Mouse (Mus musculus): ENCODE results near the gene Klhl15. TPM values are rescaled to one million over a fixed set of nuclear protein-coding genes. Genes with fewer than 3 reads are reported as not detected.

Gene Klhl15
- 5.5 and 6.0 TPM in 2 replicates for polyA plus RNA-seq (2015; fragmentation: Nextera tagmentation; extraction: Ambion mirVana)

DNA sequence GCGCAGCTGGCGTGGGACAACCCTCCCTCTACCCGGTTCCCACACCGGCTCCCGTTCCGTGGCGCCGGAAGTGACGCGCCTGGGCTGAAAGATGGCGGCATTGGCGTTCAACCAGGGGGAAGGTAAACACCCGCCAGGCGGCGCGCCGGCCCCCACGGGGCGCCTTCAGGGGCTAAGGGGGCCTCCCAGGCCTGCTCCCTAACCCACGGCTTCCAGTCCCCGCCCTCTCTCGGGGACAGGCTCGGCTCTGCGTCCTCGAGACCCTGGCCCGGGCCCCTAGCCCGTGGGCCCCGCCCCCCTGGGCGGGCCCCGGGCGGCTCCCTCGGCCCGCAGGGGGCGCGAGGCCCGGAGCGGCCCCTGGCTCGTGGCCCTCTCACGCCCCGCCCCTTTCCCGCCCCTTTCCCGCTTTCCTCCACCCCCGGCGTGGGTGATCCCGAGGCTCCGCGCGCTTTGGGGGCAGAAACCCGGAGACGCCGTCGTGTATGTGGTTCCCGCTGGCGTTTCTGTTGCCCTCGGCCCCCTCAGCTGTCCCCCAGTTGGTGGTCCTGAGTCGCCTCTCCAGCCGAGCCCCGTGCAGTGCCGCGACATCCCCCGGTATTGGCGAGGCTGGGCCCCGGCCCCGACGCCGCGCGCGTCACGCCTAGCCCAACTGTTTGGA, at the start of gene Klhl15:
TSS of gene Klhl15 (plus strand) at position 68 of the 658 bp plus-strand sequence.

DNA sequence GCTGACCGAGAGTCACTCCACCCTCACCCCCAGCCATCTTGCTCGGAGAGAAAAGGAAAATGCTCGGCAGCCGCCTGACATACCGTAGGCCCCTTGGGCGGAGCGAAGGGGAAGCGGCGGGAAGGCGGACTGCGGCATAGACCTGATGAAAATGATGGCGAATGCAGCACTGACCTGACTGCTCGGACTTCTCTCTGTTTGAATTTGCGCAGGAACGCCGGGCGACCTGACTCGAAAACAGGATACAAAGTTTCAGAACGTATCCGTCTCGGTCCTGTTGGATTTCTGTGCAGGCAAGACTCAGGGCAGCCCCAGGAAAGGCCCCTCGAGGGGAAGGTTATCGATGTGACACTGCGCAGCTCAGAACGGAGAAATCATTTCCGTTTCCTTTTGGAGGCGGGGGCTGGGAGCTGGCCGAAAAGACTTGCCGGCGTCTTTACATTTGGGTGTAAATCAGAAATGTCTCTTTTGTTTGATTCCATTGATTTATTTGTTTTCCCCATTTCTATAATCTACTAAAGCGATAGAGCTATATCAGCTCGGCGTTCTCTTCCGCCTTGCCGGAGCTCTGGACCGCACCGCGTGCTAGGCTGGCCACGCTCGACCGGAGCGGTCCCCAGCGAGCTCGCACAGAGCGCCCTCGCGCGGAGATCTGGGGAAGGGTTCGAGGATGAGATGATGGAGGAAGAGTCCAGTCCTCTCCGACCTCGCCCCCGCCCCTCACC, 21.6 kb upstream of the Klhl15 start, which contains the start of gene Eif2s3x:
TSS of gene Eif2s3x (minus strand) at position 266 of the 725 bp plus-strand sequence.

Small RNA genes lying within 50 kb of the gene (microRNA-seq; reads per million reads assigned to microRNA genes)
- not detected for gene Mir7673

Other genes with a start within 250 kb of the Klhl15 start
- gene Zfx, start 110.9 kb upstream of the Klhl15 start, polyA plus RNA-seq (2015; fragmentation: Nextera tagmentation; extraction: Ambion mirVana) = 14.7 and 18.4 TPM in 2 replicates
- 30.0 and 38.1 TPM in 2 replicates for gene Eif2s3x, start 21.7 kb upstream of the Klhl15 start, polyA plus RNA-seq (2015; fragmentation: Nextera tagmentation; extraction: Ambion mirVana)
- gene Fam90a1b, start 132.2 kb downstream of the Klhl15 start, polyA plus RNA-seq (2015; fragmentation: Nextera tagmentation; extraction: Ambion mirVana) = not detected in 2 replicates
- gene Apoo, start 132.5 kb downstream of the Klhl15 start, polyA plus RNA-seq (2015; fragmentation: Nextera tagmentation; extraction: Ambion mirVana) = 50.9 and 61.1 TPM in 2 replicates